Mouse (Mus musculus) monocyte, adult 5-6 weeks (primary cell): Measurements from ENCODE around the gene Plekha1. TPM values are rescaled to one million over a fixed set of nuclear protein-coding genes. Genes with fewer than 3 reads are reported as not detected.

Experiments used
- ATAC-seq: fragments of 153-309, 156-312 bp; replicated peaks from 2 replicates; pipeline ENCODE4 v1.8.0; 2017; ENCODE audit warnings: mild to moderate bottlenecking; ENCODE audit not compliant: low TSS enrichment, insufficient number of reproducible peaks, severe bottlenecking, poor library complexity, low FRiP score
- total RNA-seq: library from RNA; stranded (forward); fragments of 200-1000, 200-491, 200-594 nt; gene quantifications from 3 replicates; pipeline ENCODE4 v1.2.3, GENCODE M21; 2017

The Plekha1 gene
- total RNA-seq, 1 experiment from 2014 or later = 50.4 TPM

DNA sequence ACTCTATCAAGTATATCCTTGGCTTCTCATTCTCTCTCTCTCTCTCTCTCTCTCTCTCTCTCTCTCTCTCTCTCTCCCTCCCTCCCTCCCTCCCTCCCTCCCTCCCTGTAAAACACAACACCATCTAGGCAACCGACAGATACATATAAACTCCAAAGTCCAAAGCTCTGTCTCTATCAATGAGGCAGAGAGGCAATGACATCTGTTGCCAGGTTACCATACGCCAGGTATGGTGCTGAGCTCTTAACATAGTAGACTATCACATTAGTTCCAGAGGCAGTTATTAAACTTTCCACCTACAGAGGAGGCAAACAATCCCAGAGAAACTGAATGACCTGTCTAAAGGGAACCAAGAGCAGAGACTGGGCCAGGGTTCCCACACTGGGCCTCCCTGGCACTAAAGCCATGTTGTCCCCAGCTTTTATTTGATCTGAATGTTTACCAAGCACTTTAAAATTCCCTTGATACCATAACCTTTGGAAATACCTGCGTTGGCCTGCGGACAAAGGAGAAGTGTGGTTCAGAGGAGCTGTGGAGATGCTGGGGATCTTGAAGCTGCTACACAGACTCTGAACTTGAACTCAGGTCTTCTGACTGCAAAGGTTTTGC, 10.8 kb upstream of the Plekha1 start:
- ATAC-seq = no peak

DNA sequence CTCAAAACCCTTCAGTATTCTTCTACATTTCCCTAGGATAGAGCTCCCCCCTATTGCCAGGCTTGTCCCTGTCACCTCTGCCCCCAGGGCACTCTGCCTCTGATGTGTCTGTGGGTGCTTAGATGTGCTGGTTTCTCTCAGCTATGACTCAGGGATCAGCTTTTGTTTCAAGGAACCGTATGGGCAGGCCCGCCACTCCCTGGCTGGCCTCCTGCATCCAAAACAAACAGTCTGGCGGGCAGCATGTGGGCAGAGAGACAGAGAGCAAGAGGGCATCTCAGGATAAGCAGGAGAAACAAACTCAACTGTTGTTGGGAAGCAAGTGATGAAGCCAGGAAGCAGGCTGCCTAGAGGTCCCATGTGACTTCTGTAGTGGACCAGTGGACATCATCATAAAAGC, 9.9 kb upstream of the Plekha1 start:
- ATAC-seq = no peak

DNA sequence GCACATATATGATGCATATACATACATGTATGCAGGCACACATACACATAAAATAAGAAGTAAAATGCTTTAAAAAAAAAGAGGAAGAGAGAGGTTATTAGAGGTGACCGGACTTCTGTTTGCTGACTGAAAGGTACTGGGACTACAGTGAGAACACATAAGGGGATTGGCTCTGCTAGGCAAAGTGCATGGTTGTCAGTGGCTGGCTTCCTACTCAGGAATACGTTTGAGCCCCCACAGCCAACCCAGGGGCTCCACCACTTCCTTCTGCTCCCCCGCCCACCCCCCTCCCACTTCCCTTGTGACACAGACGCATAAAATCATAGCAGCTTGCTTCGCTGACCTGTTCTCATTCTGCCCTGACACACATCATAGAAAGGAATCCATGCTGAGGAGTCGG, 7.6 kb upstream of the Plekha1 start:
- ATAC-seq = peak; percentile 73

DNA sequence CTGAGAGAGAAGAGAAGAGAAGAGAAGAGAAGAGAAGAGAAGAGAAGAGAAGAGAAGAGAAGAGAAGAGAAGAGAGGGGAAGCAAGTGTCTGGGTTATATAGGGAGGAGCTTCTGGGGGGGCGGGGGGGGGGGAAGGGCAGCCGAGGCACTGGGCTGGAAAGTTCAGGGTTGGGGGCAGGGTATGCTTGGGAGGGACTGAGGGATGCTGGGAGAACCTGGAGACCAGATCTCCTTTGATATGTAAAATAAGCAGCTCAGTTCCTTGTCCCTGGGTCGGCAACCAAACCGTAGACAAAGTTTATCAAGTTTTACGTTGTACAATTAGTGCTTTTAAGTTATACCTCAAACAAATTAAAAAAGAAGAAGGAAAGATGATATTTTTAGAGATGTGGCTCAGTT, 5.6 kb upstream of the Plekha1 start:
- no peak for ATAC-seq

DNA sequence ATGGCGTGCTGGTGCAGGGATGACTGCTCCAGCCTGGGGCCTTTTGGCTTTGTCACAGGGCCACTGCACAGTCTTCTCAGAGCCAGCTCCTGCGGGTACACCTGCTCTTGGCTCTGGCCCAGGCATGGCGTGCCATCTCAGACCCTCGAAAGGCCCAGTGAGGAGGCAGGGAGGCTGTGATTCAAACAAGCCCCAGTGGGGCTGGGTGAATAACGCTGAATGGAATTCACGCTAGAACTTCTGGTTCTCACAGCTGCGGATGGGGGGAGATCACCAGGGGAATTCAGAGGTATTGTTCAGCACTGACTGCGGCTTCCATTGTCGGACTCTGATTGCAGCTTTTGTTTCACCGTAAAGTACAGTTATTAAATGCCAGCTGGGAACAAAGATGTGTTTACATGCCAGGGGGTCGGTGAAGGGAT, 4.8 kb upstream of the Plekha1 start:
- no peak for ATAC-seq

DNA sequence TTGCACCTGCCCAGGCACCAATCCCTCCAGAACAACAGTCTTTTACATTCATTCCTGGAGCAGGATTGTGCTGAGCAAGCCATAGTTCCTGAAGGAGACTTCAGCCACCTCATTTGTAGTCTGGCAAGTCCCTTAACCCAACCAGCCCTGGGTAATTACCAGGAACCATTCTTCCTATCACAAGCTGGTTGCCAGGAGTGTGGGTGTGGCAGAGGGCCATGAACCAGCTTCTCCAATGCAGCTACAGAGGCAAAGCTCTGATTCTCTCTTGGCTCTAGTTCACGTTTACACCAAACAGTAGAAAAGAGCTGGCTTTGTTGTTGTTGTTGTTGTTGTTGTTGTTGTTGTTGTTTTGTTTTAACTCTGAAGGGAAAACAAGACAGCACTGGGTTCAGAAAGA, 3.1 kb upstream of the Plekha1 start:
- no peak for ATAC-seq

DNA sequence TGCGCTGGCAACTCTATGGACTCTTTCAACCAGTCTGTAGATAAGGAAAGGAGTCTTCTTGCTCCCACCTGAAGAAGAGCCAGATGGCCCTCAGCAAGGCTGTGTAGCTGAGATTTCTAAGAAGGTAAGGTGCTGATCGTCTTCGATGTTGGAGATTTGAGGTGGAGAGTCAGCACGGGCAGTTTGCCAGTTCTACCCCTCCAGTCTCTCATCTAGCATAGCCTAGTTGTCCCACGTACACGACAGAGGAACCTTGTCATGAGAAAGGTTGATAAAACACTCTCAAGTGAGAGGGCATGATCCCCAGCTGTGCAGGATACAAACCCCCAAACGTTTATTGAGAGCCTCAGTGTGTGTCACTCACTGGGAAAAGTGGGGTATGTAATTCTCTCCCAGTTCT, 845 bp upstream of the Plekha1 start:
- ATAC-seq = no peak

DNA sequence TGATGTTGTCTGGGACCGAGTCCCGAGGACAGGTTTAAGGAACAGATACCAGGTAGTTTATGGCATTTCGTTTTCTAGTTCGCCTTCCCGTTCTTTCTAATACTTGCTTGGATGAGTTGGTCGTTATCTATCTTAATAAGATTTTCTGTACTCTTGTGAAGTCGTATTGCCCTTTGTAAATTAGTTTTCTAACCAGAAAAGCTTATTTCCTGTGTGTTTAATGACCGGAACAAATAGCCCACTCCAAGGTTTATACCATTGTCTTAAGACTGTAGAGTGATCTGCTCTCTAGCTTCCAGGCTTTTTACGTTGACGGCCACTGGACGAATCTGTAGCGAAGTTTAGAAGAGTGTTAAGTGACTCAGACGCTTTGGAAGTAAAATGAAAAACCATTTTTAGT, 1.1 kb downstream of the Plekha1 start:
- no peak for ATAC-seq

DNA sequence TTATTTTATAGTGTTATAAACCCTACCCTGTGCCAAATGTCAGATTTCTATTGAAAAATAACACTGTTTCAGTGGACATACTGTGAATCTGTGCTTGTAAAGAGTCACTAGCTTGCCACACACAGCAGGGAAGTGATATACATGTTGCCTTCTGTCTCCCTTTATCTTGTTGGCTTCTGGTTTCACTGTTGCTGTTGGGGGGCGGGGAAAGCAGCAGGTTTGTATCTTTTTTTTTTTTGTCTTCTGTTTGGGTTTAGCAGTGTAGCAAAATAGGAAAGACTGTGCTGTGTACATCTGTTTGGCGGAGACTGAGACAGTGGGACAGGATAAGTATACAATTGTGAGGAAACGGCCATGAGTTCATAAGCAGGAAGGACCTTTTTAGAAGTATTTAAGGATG, 1.7 kb downstream of the Plekha1 start:
- no peak for ATAC-seq

DNA sequence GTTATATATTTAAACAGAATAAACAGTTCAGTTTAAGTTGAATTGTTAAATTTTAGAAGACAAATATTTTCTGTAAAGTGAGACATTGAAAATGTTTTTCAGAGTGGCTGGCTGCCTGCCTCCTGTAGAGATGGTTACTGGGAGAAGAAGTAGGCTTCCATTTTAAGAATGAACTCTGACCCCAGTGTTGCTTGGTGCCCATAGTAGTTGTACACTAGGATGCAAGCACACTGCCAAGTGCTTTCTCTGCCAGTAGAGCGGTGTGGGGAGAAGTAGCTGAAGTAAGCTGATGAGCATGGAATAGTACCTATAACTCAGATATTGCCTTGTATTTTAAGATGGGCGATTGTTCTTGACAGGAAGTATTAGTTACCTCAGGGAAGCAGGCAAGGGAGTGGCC, 18.6 kb downstream of the Plekha1 start:
- ATAC-seq = no peak

DNA sequence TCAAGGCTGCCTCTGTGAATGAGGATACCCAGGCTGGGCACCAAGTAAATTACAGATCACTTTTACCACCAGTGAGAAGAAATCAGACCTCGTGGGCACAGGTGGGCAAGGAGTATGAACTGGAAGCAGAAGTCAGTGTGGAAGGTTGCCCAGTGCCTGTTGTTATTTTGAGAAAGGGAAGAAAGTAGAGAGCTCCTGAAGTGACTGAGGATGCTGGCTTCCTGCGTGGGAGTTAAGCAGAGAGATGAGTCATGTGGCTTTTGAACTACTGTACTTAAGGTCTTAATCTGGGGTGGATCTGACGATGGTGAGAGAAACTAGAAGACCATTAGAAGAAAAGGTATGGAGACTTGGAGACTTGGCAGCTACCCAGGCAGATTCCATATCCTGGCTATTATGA, 20.7 kb downstream of the Plekha1 start:
- ATAC-seq = no peak

DNA sequence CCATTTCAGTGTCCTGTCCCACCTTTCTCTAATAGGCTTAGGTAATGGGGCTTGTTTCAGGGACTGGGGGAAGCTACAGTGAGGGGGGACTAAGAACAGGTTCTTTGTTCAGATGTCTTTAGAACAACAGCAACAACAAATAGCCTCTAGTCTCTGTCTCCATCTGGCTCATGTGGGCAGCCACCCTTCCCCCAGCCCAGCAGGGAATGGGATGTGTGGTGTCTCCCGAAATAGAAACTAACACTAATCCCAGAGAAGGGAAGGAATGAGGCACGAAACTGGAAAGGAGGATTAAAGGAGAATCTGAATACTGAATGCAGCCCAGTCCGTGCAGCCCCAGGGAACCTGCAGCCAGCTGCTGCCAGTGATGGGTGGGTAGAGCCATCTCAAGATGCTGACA, 22.4 kb downstream of the Plekha1 start:
- no peak for ATAC-seq

DNA sequence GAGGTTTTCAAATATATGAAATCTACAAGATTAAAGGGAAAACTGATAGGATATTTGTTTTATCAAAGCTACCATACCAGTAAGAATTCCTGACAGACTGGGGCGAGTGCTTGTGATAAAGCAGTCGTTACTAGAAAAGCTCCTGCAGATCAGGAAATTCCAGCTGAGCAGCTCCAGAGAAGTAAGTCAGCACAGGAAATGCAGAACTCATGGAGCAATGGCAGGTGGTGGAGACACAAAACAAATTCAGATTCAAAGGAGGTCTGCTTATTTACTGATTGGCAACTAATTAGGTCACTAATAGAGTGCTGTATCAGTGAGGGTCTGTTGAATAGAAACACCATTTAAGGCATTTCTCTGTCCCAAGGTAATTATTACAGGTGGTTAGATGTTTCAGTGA, 25.3 kb downstream of the Plekha1 start:
- no peak for ATAC-seq

DNA sequence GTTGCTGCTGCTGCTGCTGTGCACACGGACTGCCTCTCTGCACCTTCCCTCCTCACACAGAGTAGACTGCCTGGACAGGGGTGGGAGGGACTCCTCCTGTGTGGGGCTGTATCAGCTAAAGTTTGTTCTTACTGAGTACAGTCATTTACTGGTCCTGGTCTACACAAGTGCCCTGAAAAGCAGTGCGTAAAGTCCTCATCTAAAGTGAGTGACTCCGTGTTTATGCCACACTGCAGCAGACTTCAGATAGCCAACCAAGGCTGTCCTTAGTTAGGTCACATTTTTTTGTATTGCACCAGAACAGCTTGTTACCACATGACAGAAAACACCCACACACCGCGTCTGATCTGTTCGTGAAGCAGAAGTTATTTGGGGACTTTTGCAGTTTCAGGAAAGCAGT, 27.4 kb downstream of the Plekha1 start:
- peak; percentile 90 for ATAC-seq

DNA sequence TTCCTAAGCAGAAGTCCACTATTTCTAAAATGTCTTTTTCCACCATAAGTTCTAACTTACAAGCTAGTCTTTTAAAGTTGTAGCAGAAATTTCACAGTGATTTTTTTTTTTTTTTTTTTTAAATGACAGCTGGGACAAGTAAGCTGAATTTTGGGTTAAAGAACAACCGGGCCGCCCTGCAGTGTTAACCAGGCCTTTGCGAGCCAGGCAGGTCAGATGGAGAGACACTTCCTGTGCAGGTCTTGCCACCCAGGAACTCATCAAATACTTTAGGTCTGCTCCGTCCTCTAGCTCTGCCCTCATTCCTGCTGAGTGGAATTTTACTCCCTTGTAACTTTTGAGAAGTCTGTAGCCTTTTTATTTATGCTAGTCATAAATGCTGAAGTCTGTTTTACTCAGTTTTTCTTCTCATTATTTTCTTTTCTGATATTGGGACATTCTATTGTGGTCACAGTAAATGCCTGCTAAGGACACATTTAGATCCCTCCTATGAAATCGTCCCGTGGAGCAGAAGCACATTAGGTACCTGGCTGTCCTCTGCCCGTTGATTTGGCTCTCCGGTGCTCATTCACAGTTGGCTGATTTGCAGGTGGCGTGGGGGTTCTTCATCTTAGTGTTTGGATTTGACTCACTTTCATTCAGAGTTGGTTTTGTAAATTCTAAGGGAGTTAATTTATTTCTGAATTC, 29.5 kb downstream of the Plekha1 start:
- no peak for ATAC-seq

DNA sequence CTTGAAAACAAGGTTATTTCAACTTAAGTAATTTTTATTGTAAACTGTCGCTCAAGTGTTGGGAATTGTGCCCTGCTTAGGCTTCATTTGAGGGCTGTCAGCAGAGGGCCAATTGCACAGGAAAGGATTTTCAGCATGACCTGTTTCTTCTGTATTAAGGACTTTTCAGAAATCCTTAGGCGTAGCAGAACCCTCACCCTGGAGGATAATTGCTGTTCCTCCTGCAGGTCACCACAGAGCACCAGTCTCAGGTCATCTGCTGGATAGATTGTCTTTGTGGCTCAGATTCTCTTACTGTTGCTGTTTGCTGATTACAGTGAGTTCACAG, 30.0 kb downstream of the Plekha1 start:
- ATAC-seq = no peak

DNA sequence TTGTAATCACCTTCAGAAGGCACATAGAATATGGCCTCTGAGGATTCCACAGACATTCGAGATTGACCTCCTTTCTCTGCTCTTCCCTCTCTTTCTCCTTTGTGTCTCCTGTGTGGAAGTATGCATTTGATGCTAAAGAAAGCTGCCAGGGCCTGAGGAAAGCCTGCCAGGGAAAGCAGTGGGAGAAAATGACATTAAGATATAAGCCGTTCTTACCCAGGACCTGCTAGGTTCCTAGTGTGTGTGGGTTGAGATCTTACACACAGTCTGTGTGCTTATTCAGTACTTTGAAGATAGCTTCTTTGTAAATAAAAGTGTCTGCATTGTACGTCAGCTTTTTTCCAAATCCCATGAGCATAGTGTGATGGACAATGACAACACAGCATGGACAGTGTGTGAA, 30.5 kb downstream of the Plekha1 start:
- no peak for ATAC-seq

DNA sequence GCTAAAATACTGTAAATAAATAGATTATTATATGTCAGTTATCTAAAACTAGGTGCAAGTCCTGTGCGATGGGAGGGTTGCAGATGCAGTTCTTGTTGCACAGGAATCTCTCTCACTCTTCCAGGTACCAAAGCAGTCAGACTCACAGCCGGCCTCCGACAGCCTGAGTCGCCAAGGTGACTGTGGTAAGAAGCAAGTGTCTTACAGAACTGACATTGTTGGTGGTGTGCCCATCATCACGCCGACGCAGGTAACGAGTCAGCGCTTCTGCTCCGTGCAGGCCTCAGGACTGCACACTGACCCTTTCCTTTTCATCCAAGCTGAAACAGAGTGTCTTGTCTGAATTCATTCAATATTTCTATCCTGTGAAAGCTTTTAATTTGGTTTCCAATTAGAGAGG, 31.6 kb downstream of the Plekha1 start:
- ATAC-seq = no peak

DNA sequence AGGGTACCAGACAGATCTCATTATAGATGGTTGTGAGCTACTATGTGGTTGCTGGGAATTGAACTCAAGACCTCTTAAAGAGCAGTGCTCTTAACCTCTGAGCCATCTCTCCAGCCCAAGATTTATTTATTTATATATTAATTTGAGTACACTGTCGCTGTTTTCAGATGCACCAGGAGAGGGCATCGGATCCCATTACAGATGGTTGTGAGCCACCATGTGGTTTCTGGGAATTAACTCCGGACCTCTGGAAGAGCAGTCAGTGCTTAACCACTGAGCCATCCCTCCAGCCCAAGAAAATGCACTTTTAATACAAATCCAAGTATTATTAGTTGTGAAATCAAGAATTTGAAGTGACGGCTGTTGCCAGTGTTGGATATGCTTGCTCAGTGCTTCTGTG, 32.8 kb downstream of the Plekha1 start:
- ATAC-seq = no peak

DNA sequence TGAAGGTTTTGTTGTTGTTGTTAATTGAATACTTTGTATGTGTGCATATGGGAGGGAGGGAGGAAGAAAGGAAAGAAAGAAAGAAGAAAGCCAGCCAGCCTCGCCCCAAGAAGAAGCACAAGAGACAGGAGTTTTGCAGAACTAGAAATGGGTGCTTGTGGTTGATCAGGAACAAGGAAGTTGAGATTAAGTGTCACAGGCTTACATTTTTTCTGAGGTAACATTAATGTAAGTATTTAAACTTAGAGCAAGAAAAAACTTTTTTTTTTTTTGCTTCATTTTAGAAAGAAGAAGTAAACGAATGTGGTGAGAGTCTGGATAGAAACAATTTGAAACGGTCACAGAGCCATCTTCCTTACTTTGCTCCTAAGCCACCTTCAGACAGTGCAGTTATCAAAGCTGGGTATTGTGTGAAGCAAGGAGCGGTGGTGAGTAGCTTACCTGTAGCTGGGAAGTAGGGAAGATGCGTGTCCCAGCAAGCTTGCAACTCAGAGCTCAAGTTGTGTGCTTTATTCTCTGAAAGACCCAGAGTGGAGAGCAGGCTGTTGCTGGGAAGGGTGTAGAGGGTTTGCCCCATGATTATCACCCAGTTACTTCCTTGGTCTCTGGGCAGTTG, 34.8 kb downstream of the Plekha1 start:
- peak; percentile 55 for ATAC-seq

DNA sequence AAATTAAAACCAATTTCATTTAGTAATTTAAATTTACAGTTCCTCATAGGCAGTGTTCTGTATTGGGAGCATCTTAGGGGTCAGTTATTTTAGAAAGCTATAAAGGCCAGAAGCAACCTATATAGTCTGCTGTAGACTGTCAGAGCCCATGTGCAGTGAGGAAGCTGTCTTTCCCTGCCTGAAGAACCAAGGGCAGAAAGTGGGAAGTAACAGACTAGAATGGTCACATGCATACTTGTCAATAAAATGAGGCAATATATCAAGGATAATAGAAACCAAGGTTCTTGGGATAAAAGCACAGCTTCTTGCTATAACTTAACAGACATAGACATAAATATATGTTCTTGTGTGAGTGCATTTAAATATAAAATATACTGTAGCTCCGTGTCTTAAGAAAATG, 37.4 kb downstream of the Plekha1 start:
- no peak for ATAC-seq
